Mouse (Mus musculus) heart, postnatal 4 days (tissue): Measurements from ENCODE around the gene B3galnt2. TPM values are rescaled to one million over a fixed set of nuclear protein-coding genes. Genes with fewer than 3 reads are reported as not detected.

Source experiments
- total RNA-seq, 2 experiments: library from RNA; stranded (reverse); gene quantifications; 2 replicates each; pipeline ENCODE4 v1.2.3; 2021

The B3galnt2 gene
- total RNA-seq, 2 experiments from 2014 or later: 15.2 to 16.2 TPM

Other genes starting within 250 kb of the B3galnt2 start
- under 1 TPM; 0.27 to 0.33 TPM for gene Gng4, start 170.4 kb upstream of the B3galnt2 start, total RNA-seq
- 10 to 100 TPM; 29.1 to 30.1 TPM for gene Tbce, start 85.2 kb downstream of the B3galnt2 start, total RNA-seq
- gene Arid4b, start 108.8 kb downstream of the B3galnt2 start, total RNA-seq: 10 to 100 TPM; 26.7 to 31.9 TPM
- 10 to 100 TPM; 30.4 to 33.3 TPM for gene Ggps1, start 109.0 kb downstream of the B3galnt2 start, total RNA-seq